Mouse (Mus musculus): ENCODE measurements at regions not wholly inside any gene's neighbourhood (a gene's known extent, or its start where the extent isn't known, plus 50 kb on each side); places are given as distances from the start of the nearest gene placed in this dataset.

- DNase-seq (ENCODE audit: low spot score), result no peak
Measured at GRCm38 (mm10) chr13:6178362-6179070, 317.2 kb downstream of the Klf6 start.

- no peak for DNase-seq (ENCODE audit: low spot score)
Measured at GRCm38 (mm10) chr13:6189133-6189532, 327.9 kb downstream of the Klf6 start.

DNA sequence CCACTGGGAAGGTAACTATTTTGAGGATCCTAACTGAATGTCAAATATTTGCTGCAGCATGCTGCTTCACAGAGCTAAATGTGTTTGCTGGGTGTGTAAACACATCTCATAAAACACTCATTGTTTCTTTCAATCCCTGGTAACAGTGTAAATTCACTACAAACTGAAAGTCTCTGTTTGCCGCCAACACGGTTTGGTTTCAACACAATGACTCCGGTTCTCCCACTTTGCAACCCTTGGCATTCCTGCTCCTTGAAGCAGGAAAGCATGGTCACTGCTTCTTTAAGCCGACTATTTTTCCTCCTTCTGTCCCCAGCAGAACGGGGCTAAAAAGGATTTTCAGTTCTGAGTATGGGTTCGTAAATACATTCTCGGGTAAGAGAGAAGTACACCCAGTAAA, 328.3 kb downstream of the Klf6 start:
- DNase-seq (ENCODE audit: low spot score), result no peak

DNA sequence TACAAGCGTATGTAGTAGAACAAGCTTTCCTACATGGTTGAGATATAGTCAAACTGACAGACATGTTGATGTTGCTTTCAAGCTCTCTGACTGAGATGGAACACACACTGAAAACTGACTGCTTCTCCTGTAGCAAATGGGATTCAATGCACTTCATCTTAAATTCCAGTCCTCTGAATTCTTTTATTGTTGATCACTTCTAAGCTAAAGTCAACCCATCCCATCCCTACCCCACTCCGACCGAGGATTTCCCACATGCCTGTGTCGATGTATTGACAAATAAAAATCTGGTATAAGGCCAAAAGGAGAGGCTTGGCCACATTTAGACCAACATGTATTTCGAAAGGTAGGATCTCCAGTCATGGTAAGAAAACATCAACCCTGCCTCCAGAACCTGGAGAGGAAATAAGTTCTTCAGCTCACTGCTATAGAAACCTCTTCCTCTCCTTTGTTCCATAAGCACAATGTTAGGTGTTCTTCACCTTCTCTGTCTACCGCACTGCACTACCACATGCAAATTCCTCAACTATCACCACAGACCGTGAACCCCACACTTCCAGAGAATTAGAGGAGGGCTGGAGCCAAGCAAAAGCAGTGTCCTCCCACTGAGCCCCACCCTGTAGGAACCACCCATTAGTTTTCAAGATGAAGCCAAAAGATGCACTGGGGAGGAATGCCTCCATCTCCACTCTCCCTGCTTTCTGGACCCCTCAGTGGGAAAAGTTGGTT, 330.1 kb downstream of the Klf6 start:
- no peak for DNase-seq (ENCODE audit: low spot score)

DNA sequence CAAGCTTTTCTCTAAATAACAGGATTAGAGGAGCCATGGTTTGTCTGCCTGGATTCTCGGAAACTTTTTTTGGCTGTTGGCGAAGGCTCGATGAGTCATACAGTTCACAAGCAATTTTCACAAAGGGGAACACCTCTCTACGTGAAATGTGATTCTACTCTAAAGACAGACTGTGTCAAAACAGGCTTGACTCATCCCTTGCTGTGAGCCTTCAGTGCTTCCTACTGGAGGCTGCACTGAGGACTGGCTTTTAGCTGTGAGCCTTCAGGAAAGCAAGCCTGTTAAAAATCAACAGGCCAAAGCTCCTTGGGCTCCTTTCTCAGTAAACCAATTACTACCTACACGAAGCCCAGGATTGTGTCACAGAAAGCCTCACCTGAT, 330.6 kb downstream of the Klf6 start:
- DNase-seq (ENCODE audit: low spot score), result peak; percentile 12

DNA sequence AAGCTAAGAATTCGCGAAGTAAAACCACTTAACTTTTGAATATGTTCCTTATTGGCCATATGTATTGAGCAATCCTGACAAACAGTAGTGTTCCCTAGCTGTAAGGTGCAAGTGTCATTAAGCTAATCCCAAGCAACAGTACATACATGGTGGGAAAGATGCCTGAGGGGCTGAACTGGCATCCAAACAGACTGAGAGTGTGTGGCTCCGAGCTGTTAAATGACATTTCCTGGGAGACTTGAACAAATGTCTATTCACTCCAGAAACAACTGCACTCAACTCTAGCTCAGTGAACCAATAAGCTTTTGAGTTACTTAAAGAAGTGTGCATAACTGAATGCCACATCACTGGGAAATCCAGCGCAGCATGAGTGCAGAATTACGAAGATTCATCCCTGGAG, 335.4 kb downstream of the Klf6 start:
- DNase-seq (ENCODE audit: low spot score), result no peak

DNA sequence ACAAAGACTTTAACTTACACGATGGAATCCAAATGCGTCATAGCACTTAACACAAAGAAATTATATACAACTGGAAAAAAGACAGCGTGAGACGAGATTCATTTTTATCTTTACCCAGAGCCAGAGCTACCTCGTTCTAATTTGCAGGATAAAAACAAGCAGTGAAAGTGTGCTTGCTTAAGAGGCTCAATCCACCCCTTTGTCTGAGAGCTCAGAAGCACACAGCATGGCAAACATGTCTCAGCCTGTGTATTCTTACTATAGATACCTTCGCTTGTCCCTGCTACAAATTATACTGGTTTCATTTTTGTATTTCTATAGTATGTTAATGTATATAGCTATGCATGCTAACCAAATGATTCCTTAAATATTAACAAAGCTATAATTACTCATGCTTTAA, 337.8 kb downstream of the Klf6 start:
- no peak for DNase-seq (ENCODE audit: low spot score)

GRCm38 (mm10) chr13:6201516-6201915, 340.2 kb downstream of the Klf6 start:
- DNase-seq (ENCODE audit: low spot score), result peak; percentile 36

- no peak for DNase-seq (ENCODE audit: low spot score)
Measured at GRCm38 (mm10) chr13:6204801-6205200, 343.1 kb upstream of the Pitrm1 start.

DNA sequence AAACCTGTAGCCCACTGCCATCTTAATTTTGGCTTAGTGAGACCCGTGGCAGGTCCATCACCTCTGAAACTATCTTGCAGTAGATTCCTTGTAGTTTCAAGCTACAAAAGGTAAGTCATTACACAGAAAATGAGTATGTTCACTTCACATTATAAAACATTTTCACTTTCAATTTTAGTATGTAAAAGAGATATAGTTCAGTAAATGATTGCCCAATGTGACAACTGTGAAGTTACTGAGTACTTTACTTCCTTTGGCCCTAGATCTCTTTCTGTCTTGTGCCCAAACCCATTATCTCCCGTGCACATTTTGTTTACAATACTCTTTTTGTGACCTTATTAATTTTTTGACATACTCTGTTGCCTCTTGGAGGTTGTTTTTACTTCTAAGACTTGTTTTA, 335.4 kb upstream of the Pitrm1 start:
- no peak for DNase-seq (ENCODE audit: low spot score)

DNA sequence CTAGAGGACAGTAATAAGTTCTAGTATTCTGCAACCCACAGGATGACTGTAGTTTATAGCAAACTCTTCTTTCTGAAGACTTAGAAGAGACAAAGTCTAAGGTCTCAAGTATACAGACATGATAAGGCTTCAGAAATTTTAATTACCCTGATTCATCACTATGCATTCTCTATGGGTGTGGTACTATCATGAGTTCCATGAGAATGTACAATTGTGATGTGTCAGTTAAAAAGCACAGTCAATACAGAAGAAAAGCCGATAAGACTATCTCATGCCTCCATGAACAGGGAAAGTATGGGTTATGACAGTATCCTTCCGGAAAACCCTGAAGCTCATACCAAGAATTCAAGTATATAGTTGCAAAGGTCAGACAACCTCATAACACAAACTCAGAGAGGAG, 333.8 kb upstream of the Pitrm1 start:
- no peak for DNase-seq (ENCODE audit: low spot score)

DNA sequence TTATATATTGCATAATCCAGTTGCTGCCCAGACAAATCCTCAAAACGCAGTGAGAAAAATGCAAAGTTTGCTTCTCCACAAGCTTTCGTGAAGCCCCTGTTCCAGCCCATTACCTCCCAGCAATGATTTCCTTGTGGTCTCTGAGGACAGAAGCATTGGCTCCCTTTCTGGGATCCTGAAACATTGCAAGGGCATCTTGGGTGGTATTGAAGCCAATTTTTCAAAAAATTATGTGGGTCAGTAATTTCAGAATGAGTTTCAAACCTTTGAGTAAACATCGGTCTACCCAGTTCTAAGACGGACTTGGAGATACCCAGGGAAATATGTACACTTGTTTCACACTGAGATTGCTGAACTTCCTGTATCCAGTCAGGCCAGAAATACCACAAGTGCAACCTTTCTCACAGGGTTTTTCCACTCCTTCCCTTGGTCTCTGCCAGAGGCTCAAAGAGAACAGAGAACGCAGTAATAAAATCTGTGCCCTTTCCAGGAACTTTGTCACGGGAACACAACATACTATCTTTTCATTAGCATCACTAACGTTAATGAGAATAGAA, 321.8 kb upstream of the Pitrm1 start:
- DNase-seq (ENCODE audit: low spot score), result no peak

DNA sequence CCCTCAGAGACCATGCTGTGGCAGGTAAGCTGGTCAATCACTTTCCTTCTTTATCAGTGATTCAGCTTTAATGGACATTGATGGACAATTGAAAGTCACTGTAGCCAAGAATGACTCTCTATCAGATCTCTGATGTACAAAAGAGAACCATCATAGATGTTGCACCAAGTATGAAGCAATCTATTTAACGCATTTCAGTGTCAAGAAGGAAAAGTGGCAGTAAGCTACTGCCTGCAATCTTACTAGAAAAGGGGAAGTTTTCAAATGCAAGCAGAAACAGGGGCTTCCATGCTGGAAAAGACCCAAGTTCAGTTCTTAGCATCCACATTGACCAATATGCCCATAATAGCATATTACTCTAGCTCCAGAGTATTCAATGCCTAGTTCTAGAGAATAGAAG, 319.7 kb upstream of the Pitrm1 start:
- DNase-seq (ENCODE audit: low spot score), result no peak

DNA sequence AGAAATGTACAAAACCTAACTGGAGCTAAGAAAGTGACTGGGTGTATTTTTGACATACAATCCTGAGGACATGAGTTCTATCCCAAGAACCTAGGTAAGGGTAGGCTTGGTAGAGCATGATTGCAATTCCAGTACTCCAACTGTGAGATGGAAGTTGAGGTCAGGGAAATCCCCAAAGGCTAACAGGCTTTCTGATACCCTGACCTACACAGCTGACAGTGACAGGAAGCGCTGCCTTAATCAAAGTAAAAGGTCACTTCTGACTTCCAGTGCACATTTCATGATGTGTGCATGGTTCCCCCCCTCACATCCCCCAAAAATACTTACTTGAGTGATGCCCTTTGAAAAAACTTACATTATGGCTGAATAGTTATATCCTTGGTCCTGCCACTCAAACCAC, 312.6 kb upstream of the Pitrm1 start:
- DNase-seq (ENCODE audit: low spot score), result no peak

DNA sequence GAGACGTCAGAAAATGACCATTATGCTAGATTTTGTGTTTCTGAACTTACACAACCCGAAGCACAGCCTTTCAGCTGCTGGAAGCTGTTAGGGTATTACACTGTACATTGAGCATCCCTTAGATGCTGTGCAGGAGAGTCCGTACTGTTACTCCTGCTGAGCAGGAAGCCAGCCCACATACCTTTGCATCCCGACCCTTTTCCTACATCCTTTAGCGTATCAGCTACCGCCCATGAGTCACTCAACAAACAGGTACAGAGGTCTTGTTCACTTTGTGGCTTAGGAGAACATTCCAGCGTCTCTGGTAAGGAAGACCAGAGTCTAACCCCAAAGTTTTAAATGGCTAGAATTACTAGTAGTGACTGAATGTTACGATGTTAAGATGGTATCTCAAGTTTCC, 311.4 kb upstream of the Pitrm1 start:
- no peak for DNase-seq (ENCODE audit: low spot score)

DNA sequence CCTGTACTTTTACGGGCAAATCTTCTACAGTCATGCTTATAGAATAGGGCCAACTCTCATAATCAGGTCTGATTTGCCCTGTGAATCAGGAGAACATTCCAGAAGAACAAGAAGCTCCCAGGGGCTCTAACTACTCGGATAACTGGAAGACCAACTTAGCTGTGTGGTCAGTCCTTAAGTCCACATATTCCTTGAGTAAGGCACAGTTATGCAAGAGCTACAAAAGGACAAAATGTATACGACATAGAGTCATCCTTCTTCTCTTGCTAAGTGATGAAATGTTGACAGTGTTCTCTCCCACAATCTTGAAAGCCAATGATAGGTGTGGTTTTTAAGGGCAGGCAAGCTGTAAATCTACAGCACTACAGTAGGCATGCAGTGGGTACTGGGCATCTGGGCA, 310.7 kb upstream of the Pitrm1 start:
- no peak for DNase-seq (ENCODE audit: low spot score)

GRCm38 (mm10) chr13:6240855-6241254, 307.1 kb upstream of the Pitrm1 start:
- DNase-seq (ENCODE audit: low spot score), result peak; percentile 21

- DNase-seq (ENCODE audit: low spot score), result no peak
Measured at GRCm38 (mm10) chr13:6241472-6242123, 306.4 kb upstream of the Pitrm1 start.

DNA sequence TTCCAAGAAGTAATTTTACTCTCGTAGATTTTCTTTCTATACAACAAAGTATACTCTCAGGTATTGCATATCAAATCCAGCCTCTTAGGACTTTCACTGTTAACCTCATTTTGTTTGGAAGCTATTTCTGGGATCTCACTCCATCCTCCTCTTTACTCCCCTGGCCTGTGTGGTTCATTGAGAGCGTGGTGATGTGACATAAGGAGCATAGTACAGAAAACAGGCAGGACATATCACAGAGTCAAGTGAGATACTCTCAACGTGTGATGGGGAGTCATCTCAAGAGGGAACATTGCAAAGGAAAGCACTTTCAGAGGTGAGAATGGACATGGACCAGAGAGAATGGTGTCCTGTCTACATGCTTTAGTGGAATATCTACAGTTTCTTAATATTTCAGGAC, 297.8 kb upstream of the Pitrm1 start:
- no peak for DNase-seq (ENCODE audit: low spot score)

DNA sequence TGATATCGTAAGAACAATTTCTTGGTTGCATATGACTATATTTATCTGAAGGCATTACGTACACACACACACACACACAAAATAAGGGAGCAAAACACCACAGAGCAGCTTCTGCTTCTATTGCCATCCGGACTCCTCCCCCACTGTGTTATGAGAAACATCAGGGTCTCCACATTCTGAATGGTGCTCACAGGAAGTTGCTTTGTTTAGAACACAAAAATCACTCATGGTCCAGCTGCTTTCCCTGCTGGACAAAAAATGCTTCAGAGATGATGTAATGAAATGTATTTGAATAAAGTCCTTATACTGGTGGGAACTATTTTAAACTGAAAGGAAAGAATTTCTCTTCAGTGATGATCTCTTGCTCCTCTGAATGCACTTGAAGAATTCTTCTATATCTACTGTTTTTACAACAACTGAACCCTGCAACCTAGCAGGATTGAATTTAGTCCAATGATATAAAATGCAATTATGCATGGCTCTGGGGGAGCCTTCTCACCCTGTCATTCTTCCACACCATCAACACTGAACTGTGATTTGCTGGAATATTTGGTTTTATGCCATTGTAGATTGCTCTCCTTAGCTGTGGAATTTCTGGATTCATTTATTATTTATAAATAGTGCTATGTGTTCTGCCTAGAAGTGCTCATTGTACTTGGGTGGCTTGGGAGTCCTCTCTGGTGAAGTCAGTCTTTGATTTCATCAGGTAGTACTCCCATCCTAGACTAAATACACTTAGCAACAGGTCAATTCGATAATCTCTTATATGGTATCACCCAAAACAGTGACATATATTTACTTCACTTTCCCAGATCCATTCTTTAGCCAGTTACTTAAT, 296.7 kb upstream of the Pitrm1 start:
- DNase-seq (ENCODE audit: low spot score), result peak; percentile 38

DNA sequence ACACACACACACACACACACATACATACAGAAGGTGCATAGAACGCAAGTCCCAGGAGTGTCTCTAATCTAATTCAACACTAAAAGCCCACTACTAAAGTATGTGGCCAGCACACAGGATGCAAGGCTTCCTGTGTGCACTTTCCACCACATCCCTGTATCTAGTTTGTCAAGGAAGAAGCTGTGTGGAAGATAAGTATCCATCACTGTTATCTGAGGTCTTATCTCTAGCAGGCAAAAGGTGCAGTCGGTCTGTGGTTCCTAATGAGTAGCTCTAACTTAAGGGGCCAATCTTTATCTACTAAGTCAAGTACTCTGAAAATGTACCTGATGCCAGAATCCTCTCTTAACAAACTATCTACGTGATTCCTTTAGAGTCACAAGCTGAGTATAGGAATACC, 295.8 kb upstream of the Pitrm1 start:
- DNase-seq (ENCODE audit: low spot score), result no peak

GRCm38 (mm10) chr13:6255303-6255702, 292.6 kb upstream of the Pitrm1 start:
- DNase-seq (ENCODE audit: low spot score), result no peak
